Mouse (Mus musculus): ENCODE results near the gene Hist1h3f. TPM values are rescaled to one million over a fixed set of nuclear protein-coding genes. Genes with fewer than 3 reads are reported as not detected.

The Hist1h3f gene
- polyA plus RNA-seq, 1 experiment, result 0.73 TPM

- Histone ChIP-seq H3K4me3 (ENCODE audit: insufficient read depth, low read length) (peak overlapping the region; percentile 62), H3K4me1 (ENCODE audit: control insufficient read depth, insufficient read depth, low read length) (no peaks in the 10 kb centered on the region), H3K27ac (ENCODE audit: insufficient read depth, low read length) (no peak overlapping the region)
- TF ChIP-seq POLR2A (IDR thresholded peaks at IDR 0.05; ENCODE audit: extremely low read depth, insufficient read depth, low read length) (no peak), CTCF (IDR thresholded peaks at IDR 0.05; ENCODE audit: extremely low read depth, insufficient read depth, low read length) (no peak)
Observed at GRCm38 (mm10) chr13:23517603-23518294, 26.1 kb upstream of the Hist1h3f start.

GRCm38 (mm10) chr13:23518295-23518603 lies 25.6 kb upstream of the Hist1h3f start:
- peak overlapping the region; percentile 62; the same call in 1 of the 2 replicates for H3K4me3 ChIP-seq (ENCODE audit: insufficient read depth, low read length)
- TF ChIP-seq POLR2A (IDR thresholded peaks at IDR 0.05; ENCODE audit: extremely low read depth, insufficient read depth, low read length), result no peak
- no peak for TF ChIP-seq CTCF (IDR thresholded peaks at IDR 0.05; ENCODE audit: extremely low read depth, insufficient read depth, low read length)
- no peak overlapping the region for H3K27ac ChIP-seq (ENCODE audit: insufficient read depth, low read length)
- H3K4me1 ChIP-seq (ENCODE audit: control insufficient read depth, insufficient read depth, low read length), result no peaks in the 10 kb centered on the region

DNA sequence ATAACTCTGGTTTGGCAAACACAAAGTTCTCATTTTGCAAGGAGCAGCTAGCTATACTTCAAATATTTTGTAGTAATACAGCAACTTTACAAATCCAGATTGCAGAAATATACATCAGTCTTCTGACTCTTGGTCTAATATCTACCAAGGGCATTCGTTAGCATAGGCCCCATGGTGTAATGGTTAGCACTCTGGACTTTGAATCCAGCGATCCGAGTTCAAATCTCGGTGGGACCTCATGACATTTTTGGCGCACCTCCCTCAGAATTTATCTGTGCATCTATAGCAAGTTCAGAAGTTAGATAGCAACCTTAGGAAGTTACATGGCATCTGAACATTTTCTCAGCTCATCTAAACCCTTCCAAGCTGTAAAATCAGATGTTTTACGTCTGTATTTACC lies 25.0 kb upstream of the Hist1h3f start:
- Histone ChIP-seq H3K4me3 (ENCODE audit: insufficient read depth, low read length) (peak overlapping the region; percentile 20; the same call in 1 of the 2 replicates), H3K4me1 (ENCODE audit: control insufficient read depth, insufficient read depth, low read length) (no peaks in the 10 kb centered on the region), H3K27ac (ENCODE audit: insufficient read depth, low read length) (no peak overlapping the region)
- TF ChIP-seq POLR2A (IDR thresholded peaks at IDR 0.05; ENCODE audit: extremely low read depth, insufficient read depth, low read length), result no peak
- no peak for TF ChIP-seq CTCF (IDR thresholded peaks at IDR 0.05; ENCODE audit: extremely low read depth, insufficient read depth, low read length)

- H3K27ac ChIP-seq (ENCODE audit: insufficient read depth, low read length), result no peak overlapping the region
- H3K4me3 ChIP-seq (ENCODE audit: insufficient read depth, low read length), result peak overlapping the region; percentile 14; the same call in 1 of the 2 replicates
- no peaks in the 10 kb centered on the region for H3K4me1 ChIP-seq (ENCODE audit: control insufficient read depth, insufficient read depth, low read length)
- TF ChIP-seq POLR2A (IDR thresholded peaks at IDR 0.05; ENCODE audit: extremely low read depth, insufficient read depth, low read length) (no peak), CTCF (IDR thresholded peaks at IDR 0.05; ENCODE audit: extremely low read depth, insufficient read depth, low read length) (no peak)
Observed at GRCm38 (mm10) chr13:23519416-23519815, 24.4 kb upstream of the Hist1h3f start.

- no peak for TF ChIP-seq CTCF (IDR thresholded peaks at IDR 0.05; ENCODE audit: extremely low read depth, insufficient read depth, low read length)
- no peak for TF ChIP-seq POLR2A (IDR thresholded peaks at IDR 0.05; ENCODE audit: extremely low read depth, insufficient read depth, low read length)
- no peak overlapping the region for H3K4me3 ChIP-seq (ENCODE audit: insufficient read depth, low read length)
- H3K27ac ChIP-seq (ENCODE audit: insufficient read depth, low read length), result no peak overlapping the region
- no peaks in the 10 kb centered on the region for H3K4me1 ChIP-seq (ENCODE audit: control insufficient read depth, insufficient read depth, low read length)
Observed at GRCm38 (mm10) chr13:23521703-23522102, 22.1 kb upstream of the Hist1h3f start.

DNA sequence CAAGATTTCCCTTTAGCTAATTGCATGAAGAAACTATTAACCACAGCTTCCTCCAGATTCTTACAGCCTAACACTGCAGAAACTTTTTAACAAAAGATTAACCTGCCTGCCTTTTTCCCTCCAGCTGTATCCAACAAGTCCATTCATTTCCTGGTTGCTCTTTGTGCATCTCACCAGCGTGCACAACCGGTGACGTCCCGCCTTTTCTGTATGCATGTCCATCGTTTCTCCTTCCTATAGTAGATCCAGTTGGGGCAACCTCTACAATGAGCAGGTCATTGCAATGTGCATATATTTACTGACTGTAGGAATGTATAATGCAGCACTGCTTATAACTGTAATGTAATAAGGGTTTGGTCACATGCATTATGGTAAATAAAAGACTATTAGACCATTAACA lies 19.9 kb upstream of the Hist1h3f start:
- H3K4me1 ChIP-seq (ENCODE audit: control insufficient read depth, insufficient read depth, low read length), result no peaks in the 10 kb centered on the region
- H3K4me3 ChIP-seq (ENCODE audit: insufficient read depth, low read length), result no peak overlapping the region
- H3K27ac ChIP-seq (ENCODE audit: insufficient read depth, low read length), result no peak overlapping the region
- TF ChIP-seq POLR2A (IDR thresholded peaks at IDR 0.05; ENCODE audit: extremely low read depth, insufficient read depth, low read length) (no peak), CTCF (IDR thresholded peaks at IDR 0.05; ENCODE audit: extremely low read depth, insufficient read depth, low read length) (no peak)

- Histone ChIP-seq H3K4me1 (ENCODE audit: control insufficient read depth, insufficient read depth, low read length) (no peaks in the 10 kb centered on the region), H3K27ac (ENCODE audit: insufficient read depth, low read length) (no peak overlapping the region), H3K4me3 (ENCODE audit: insufficient read depth, low read length) (no peak overlapping the region)
- no peak for TF ChIP-seq POLR2A (IDR thresholded peaks at IDR 0.05; ENCODE audit: extremely low read depth, insufficient read depth, low read length)
- peak; percentile 93 for TF ChIP-seq CTCF (IDR thresholded peaks at IDR 0.05; ENCODE audit: extremely low read depth, insufficient read depth, low read length)
Observed at GRCm38 (mm10) chr13:23524654-23525053, 19.2 kb upstream of the Hist1h3f start.

DNA sequence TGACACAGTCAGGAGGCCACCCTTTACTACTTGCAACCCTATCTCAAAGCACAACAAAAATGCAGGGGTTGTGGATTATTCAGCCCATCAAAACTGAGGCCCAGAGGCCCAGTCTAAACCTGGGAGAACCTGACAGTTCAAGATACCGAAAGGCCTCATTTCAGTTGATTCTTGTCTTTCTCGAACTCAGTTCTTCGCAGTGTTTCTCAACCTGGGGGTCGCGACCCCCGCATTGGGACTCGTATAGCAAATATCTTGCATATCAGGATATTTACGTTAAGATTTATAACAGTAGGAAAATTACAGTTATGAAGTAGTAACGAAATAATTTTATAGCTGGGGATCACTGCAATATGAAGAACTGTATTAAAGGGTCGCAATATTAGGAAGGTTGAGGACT lies 18.0 kb upstream of the Hist1h3f start:
- Histone ChIP-seq H3K4me3 (ENCODE audit: insufficient read depth, low read length) (peak overlapping the region; percentile 2; the same call in 1 of the 2 replicates), H3K27ac (ENCODE audit: insufficient read depth, low read length) (no peak overlapping the region), H3K4me1 (ENCODE audit: control insufficient read depth, insufficient read depth, low read length) (no peaks in the 10 kb centered on the region)
- TF ChIP-seq POLR2A (IDR thresholded peaks at IDR 0.05; ENCODE audit: extremely low read depth, insufficient read depth, low read length), result no peak
- no peak for TF ChIP-seq CTCF (IDR thresholded peaks at IDR 0.05; ENCODE audit: extremely low read depth, insufficient read depth, low read length)

DNA sequence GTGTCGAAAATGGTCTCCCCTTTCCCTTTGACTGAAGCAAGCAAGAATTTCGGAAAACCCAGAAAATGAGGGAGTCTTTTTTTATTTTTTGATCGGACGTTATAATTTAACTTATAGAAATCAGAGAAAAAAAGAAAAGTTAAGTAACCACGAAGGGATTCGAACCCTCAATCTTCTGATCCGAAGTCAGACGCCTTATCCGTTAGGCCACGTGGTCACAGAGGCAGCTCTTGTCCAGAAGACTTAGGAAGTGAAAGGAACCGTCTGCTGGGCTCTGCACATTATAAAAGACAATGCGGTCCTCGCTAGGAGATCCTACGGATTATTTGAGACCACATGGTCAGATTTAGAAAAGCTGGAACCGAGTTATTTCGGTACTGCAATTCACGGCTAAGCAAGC lies 17.5 kb upstream of the Hist1h3f start:
- no peak overlapping the region for H3K27ac ChIP-seq (ENCODE audit: insufficient read depth, low read length)
- H3K4me3 ChIP-seq (ENCODE audit: insufficient read depth, low read length), result peak overlapping the region; percentile 2
- TF ChIP-seq POLR2A (IDR thresholded peaks at IDR 0.05; ENCODE audit: extremely low read depth, insufficient read depth, low read length), result no peak
- no peak for TF ChIP-seq CTCF (IDR thresholded peaks at IDR 0.05; ENCODE audit: extremely low read depth, insufficient read depth, low read length)
- H3K4me1 ChIP-seq (ENCODE audit: control insufficient read depth, insufficient read depth, low read length), result no peaks in the 10 kb centered on the region

GRCm38 (mm10) chr13:23529005-23529404 lies 14.8 kb upstream of the Hist1h3f start:
- Histone ChIP-seq H3K4me3 (ENCODE audit: insufficient read depth, low read length) (no peak overlapping the region), H3K4me1 (ENCODE audit: control insufficient read depth, insufficient read depth, low read length) (peaks cover 1% of the 10 kb centered on the region; the same call in 1 of the 2 replicates), H3K27ac (ENCODE audit: insufficient read depth, low read length) (no peak overlapping the region)
- no peak for TF ChIP-seq CTCF (IDR thresholded peaks at IDR 0.05; ENCODE audit: extremely low read depth, insufficient read depth, low read length)
- no peak for TF ChIP-seq POLR2A (IDR thresholded peaks at IDR 0.05; ENCODE audit: extremely low read depth, insufficient read depth, low read length)

Measured in cortical plate, adult 2 months (tissue).